Mouse (Mus musculus) heart, embryonic 12.5 days (tissue): Measurements from ENCODE around the gene Epor. TPM values are rescaled to one million over a fixed set of nuclear protein-coding genes. Genes with fewer than 3 reads are reported as not detected.

Experiments used
- polyA plus RNA-seq: library from polyadenylated mRNA; unstranded; fragments of >200 nt; fragmentation: Nextera tagmentation; extraction: Ambion mirVana; gene quantifications from 2 replicates; pipeline ENCODE4 v1.2.1, GENCODE M21; 2016

Gene Epor
- polyA plus RNA-seq, 1 experiment from 2014 or later: 12.0 TPM

Other genes starting within 250 kb of the Epor start
- 26.0 and 30.8 TPM in 2 replicates for gene Ldlr, start 240.0 kb downstream of the Epor start, polyA plus RNA-seq
- 84.5 and 86.8 TPM in 2 replicates for gene Spc24, start 203.2 kb downstream of the Epor start, polyA plus RNA-seq
- gene Kank2, start 164.8 kb downstream of the Epor start, polyA plus RNA-seq: 18.9 and 19.9 TPM in 2 replicates
- 1.7 and 1.9 TPM in 2 replicates for gene Angptl8, start 128.0 kb downstream of the Epor start, polyA plus RNA-seq
- gene Dock6, start 110.9 kb downstream of the Epor start, polyA plus RNA-seq: 52.3 and 59.0 TPM in 2 replicates
- gene Rab3d, start 45.3 kb downstream of the Epor start, polyA plus RNA-seq: 10.5 and 12.2 TPM in 2 replicates
- gene Ccdc159, start 36.0 kb downstream of the Epor start, polyA plus RNA-seq: 2.7 and 3.8 TPM in 2 replicates
- gene Tmem205, start 36.0 kb downstream of the Epor start, polyA plus RNA-seq: 38.3 and 38.4 TPM in 2 replicates
- 8.2 and 8.4 TPM in 2 replicates for gene Plppr2, start 26.5 kb downstream of the Epor start, polyA plus RNA-seq
- gene Swsap1, start 7.8 kb downstream of the Epor start, polyA plus RNA-seq: 4.8 and 5.8 TPM in 2 replicates
- gene Rgl3, start 25.9 kb upstream of the Epor start, polyA plus RNA-seq: 1.7 and 2.0 TPM in 2 replicates
- 0.17 and 0.29 TPM in 2 replicates for gene Ccdc151, start 39.1 kb upstream of the Epor start, polyA plus RNA-seq
- 79.5 and 81.4 TPM in 2 replicates for gene Prkcsh, start 39.3 kb upstream of the Epor start, polyA plus RNA-seq
- gene Elavl3, start 88.5 kb upstream of the Epor start, polyA plus RNA-seq: 0.13 and 0.40 TPM in 2 replicates
- not detected in 2 replicates for gene Gm49318, start 107.8 kb upstream of the Epor start, polyA plus RNA-seq
- 9.8 and 10.0 TPM in 2 replicates for gene Zfp653, start 107.9 kb upstream of the Epor start, polyA plus RNA-seq
- 49.3 and 51.4 TPM in 2 replicates for gene Ecsit, start 121.9 kb upstream of the Epor start, polyA plus RNA-seq
- 391 and 421 TPM in 2 replicates for gene Cnn1, start 135.7 kb upstream of the Epor start, polyA plus RNA-seq
- 102 and 104 TPM in 2 replicates for gene Elof1, start 153.7 kb upstream of the Epor start, polyA plus RNA-seq
- gene Acp5, start 172.2 kb upstream of the Epor start, polyA plus RNA-seq: 28.9 and 31.6 TPM in 2 replicates
- gene Pigyl, start 193.3 kb upstream of the Epor start, polyA plus RNA-seq: 43.8 and 45.2 TPM in 2 replicates
- gene Zfp872, start 224.6 kb upstream of the Epor start, polyA plus RNA-seq: 0.17 TPM in 1 of 2 replicates, not detected in the other